Mouse (Mus musculus) hindbrain, postnatal 0 days (tissue): ENCODE results near the gene Atp6v1fnb. TPM values are rescaled to one million over a fixed set of nuclear protein-coding genes. Genes with fewer than 3 reads are reported as not detected.
A peak's percentile ranks its signal among the peaks of the same experiment; 100 is the strongest.

ENCODE experiments used
- ATAC-seq: fragments of 200-750 bp; cut with Nextera tagmentation; 2 replicates; pipeline ENCODE4 v1.8.0; 2017; ENCODE audit warnings: mild to moderate bottlenecking, moderate TSS enrichment, moderate library complexity
- DNase-seq: peaks from one replicate; pipeline ENCODE4 v3.0.0-alpha.2; 2015; ENCODE audit warnings: low spot score
- H3K27ac ChIP-seq: fragments of 300-500 bp; sonication (generic); 2 replicates; pipeline ENCODE4 v1.5.1; 2014; ENCODE audit warnings: mild to moderate bottlenecking
- H3K27me3 ChIP-seq: fragments of 300-500 bp; sonication (generic); 2 replicates; pipeline ENCODE4 v1.6.1; 2014; ENCODE audit warnings: low read length, mixed read lengths; ENCODE audit not compliant: insufficient read depth
- H3K36me3 ChIP-seq: fragments of 300-500 bp; sonication (generic); 2 replicates; pipeline ENCODE4 v1.6.1; 2014; ENCODE audit warnings: low read length, mixed read lengths; ENCODE audit not compliant: insufficient read depth
- H3K4me1 ChIP-seq: fragments of 300-500 bp; sonication (generic); 2 replicates; pipeline ENCODE4 v1.6.1; 2014; ENCODE audit warnings: antibody characterized with exemption, low read length, mixed read lengths; ENCODE audit not compliant: insufficient read depth
- H3K4me2 ChIP-seq: fragments of 300-500 bp; sonication (generic); 2 replicates; pipeline ENCODE4 v1.6.1; 2014; ENCODE audit warnings: low read depth, mild to moderate bottlenecking, low read length, moderate library complexity, mixed read lengths
- H3K4me3 ChIP-seq: fragments of 300-500 bp; sonication (generic); 2 replicates; pipeline ENCODE4 v1.5.1; 2014; ENCODE audit warnings: low read length
- H3K9ac ChIP-seq: fragments of 300-500 bp; sonication (generic); replicated peaks from 2 replicates; pipeline ENCODE4 v1.6.1; 2014; ENCODE audit warnings: mild to moderate bottlenecking, low read length, moderate library complexity, mixed read lengths
- H3K9me3 ChIP-seq: fragments of 300-500 bp; sonication (generic); 2 replicates; pipeline ENCODE4 v1.6.1; 2016; ENCODE audit warnings: low read length, mixed read lengths
- CTCF ChIP-seq: IDR thresholded peaks from 2 replicates; pipeline ENCODE4 v1.5.1; 2016; ENCODE audit warnings: antibody characterized with exemption, control low read depth, low read depth
- WGBS: fragments of 180-500 bp; shearing (Covaris S2); extraction: QIAGEN DNeasy Blood & Tissue Kit; methylation state at CpG from one replicate; pipeline ENCODE4 v1.1.7; 2014; 5-methylcytosine and 5-hydroxymethylcytosine counted together
- polyA plus RNA-seq: library from polyadenylated mRNA; unstranded; fragments of >200 nt; fragmentation: Nextera tagmentation; extraction: Ambion mirVana; gene quantifications from 2 replicates; pipeline ENCODE4 v1.2.1, GENCODE M21; 2015
- total RNA-seq: library from RNA; depleted of rRNA; stranded (reverse); fragments of >200 nt; gene quantifications from 2 replicates; pipeline ENCODE4 v1.2.3, GENCODE M21; 2014; rRNA removed

Atp6v1fnb gene
- total and polyA plus RNA-seq, 2 experiments from 2014 or later: not detected

DNA sequence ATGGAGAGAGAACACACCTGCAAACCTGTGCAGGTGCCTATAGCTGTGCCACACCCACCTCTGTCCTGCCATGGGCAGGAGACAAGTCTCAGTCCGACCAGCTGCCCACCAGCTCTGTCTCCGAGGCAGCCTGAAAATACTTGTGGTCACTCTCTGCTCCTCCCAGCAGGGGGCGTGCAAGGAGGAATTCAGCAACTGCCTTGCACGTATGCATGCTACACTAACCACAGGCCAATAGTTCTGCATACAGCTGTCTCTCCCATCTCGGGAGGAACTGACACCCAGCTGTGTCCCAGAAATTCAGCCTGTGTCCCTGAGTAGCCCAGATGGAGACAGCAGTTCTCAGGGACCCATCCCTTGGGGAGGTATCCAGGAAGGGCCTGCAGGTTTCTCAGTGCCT is 45.9 kb downstream of the Atp6v1fnb start:
- peak; percentile 72 for TF ChIP-seq CTCF
- Histone ChIP-seq H3K27ac (no peak overlapping the region), H3K9me3 (0 out of 2 replicates have a peak, but pooled peaks cover 4% of the 10 kb centered on the region), H3K27me3 (no peaks in the 10 kb centered on the region), H3K36me3 (no peaks in the 10 kb centered on the region), H3K4me1 (peaks cover 7% of the 10 kb centered on the region; the same call in 1 of the 2 replicates), H3K4me2 (no peak overlapping the region), H3K4me3 (no peak overlapping the region), H3K9ac (no peak overlapping the region)
- ATAC-seq (0 out of 2 replicates have a peak, but pooled peaks have one; percentile 24), DNase-seq (peak; percentile 51)
- WGBS: 8% methylated on average over 5 of the region's 5 CpGs

DNA sequence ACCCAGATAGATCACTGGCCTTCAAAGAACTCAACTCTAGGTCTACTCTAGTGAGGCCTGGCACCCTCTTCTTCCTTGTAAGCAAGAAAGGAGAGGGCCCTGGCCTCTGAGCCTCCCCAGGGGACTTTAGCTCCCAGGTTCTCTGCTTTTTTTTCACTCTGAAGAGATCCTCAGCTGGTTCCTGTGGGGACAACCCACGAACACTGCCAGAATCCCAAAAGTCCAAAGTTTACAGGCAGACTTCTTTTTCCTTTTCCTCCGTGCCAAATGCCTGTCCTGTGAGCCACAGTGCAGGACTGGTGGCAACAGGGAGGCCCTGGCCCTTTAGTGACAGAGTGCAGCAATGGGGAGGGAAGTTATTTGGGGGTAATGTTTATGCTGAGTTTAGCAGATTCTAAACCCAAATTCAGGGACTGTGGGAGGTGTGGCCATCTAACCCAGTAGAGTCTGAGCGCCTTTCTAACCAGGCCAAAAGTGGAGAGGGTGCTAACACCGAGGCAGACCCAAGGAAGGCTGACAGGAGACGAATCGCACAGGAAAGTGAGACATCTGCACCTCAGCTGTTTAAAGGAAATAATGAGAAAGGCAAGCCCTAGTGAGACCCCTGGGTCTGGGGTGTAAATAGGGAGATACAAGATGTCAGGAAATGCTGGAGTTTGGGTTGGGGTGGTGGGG is 51.5 kb downstream of the Atp6v1fnb start:
- DNase-seq (no peak), ATAC-seq (no peak)
- WGBS: 79% methylated on average over 6 of the region's 6 CpGs
- H3K4me2 ChIP-seq: no peak overlapping the region
- H3K27ac ChIP-seq: no peak overlapping the region
- no peak overlapping the region for H3K4me3 ChIP-seq
- no peak for TF ChIP-seq CTCF
- no peaks in the 10 kb centered on the region for H3K36me3 ChIP-seq
- no peak overlapping the region for H3K9ac ChIP-seq
- H3K9me3 ChIP-seq: 0 out of 2 replicates have a peak, but pooled peaks cover 4% of the 10 kb centered on the region
- H3K27me3 ChIP-seq: 0 out of 2 replicates have a peak, but pooled peaks cover 5% of the 10 kb centered on the region
- H3K4me1 ChIP-seq: peaks cover 5% of the 10 kb centered on the region; the same call in 1 of the 2 replicates

Other genes with a start within 250 kb of the Atp6v1fnb start
- gene Hilpda, start 198.9 kb upstream of the Atp6v1fnb start, total RNA-seq: 26.5 and 35.8 TPM in 2 replicates
- 23.3 and 25.6 TPM in 2 replicates for gene Hilpda, start 198.9 kb upstream of the Atp6v1fnb start, polyA plus RNA-seq
- gene Fam71f2, start 191.8 kb upstream of the Atp6v1fnb start, total RNA-seq: 0.79 and 2.1 TPM in 2 replicates
- gene Fam71f2, start 191.8 kb upstream of the Atp6v1fnb start, polyA plus RNA-seq: 0.29 and 0.39 TPM in 2 replicates
- not detected in 2 replicates for gene Fam71f1, start 152.3 kb upstream of the Atp6v1fnb start, total RNA-seq
- gene Fam71f1, start 152.3 kb upstream of the Atp6v1fnb start, polyA plus RNA-seq: 0.13 TPM in 1 of 2 replicates, not detected in the other
- gene Calu, start 123.4 kb upstream of the Atp6v1fnb start, total RNA-seq: 117 and 119 TPM in 2 replicates
- 131 and 135 TPM in 2 replicates for gene Calu, start 123.4 kb upstream of the Atp6v1fnb start, polyA plus RNA-seq
- 2.2 TPM in 1 of 2 replicates, not detected in the other for gene Opn1sw, start 83.0 kb upstream of the Atp6v1fnb start, total RNA-seq
- 0.44 and 0.63 TPM in 2 replicates for gene Opn1sw, start 83.0 kb upstream of the Atp6v1fnb start, polyA plus RNA-seq
- 58.1 and 79.4 TPM in 2 replicates for gene Ccdc136, start 75.1 kb upstream of the Atp6v1fnb start, total RNA-seq
- gene Ccdc136, start 75.1 kb upstream of the Atp6v1fnb start, polyA plus RNA-seq: 56.4 and 62.0 TPM in 2 replicates
- 17.6 and 19.4 TPM in 2 replicates for gene Flnc, start 38.2 kb upstream of the Atp6v1fnb start, total RNA-seq
- gene Flnc, start 38.2 kb upstream of the Atp6v1fnb start, polyA plus RNA-seq: 1.8 TPM in 2 replicates
- gene Atp6v1f, start 3.7 kb upstream of the Atp6v1fnb start, total RNA-seq: 229 and 240 TPM in 2 replicates
- gene Atp6v1f, start 3.7 kb upstream of the Atp6v1fnb start, polyA plus RNA-seq: 371 and 385 TPM in 2 replicates
- gene Kcp, start 36.5 kb downstream of the Atp6v1fnb start, total RNA-seq: 13.1 and 27.5 TPM in 2 replicates
- 7.6 and 7.7 TPM in 2 replicates for gene Kcp, start 36.5 kb downstream of the Atp6v1fnb start, polyA plus RNA-seq
- gene Irf5, start 55.2 kb downstream of the Atp6v1fnb start, total RNA-seq: 2.4 and 3.9 TPM in 2 replicates
- 1.8 and 2.1 TPM in 2 replicates for gene Irf5, start 55.2 kb downstream of the Atp6v1fnb start, polyA plus RNA-seq
- gene Tnpo3, start 138.4 kb downstream of the Atp6v1fnb start, total RNA-seq: 79.2 and 81.8 TPM in 2 replicates
- 56.7 and 57.3 TPM in 2 replicates for gene Tnpo3, start 138.4 kb downstream of the Atp6v1fnb start, polyA plus RNA-seq
- 23.9 and 26.0 TPM in 2 replicates for gene Tspan33, start 222.8 kb downstream of the Atp6v1fnb start, total RNA-seq
- gene Tspan33, start 222.8 kb downstream of the Atp6v1fnb start, polyA plus RNA-seq: 15.4 and 15.5 TPM in 2 replicates